Mouse (Mus musculus) brain, embryonic 14.5 days (tissue): ENCODE data around the gene Prkcz.

Source experiments
- CTCF ChIP-seq: fragments of 200-500 bp; IDR thresholded peaks from 2 replicates; pipeline ENCODE4 v1.5.1; 2012; ENCODE audit warnings: inconsistent platforms, mild to moderate bottlenecking, moderate library complexity, borderline replicate concordance; ENCODE audit not compliant: insufficient read depth, insufficient read length; ENCODE audit errors: extremely low read depth
- POLR2A ChIP-seq: fragments of 200-500 bp; IDR thresholded peaks from 2 replicates; pipeline ENCODE4 v1.6.1; 2012; ENCODE audit warnings: mild to moderate bottlenecking, inconsistent platforms, borderline replicate concordance; ENCODE audit not compliant: poor library complexity, insufficient read depth, insufficient read length, severe bottlenecking; ENCODE audit errors: extremely low read depth

- TF ChIP-seq POLR2A (no peak), CTCF (no peak)
These were observed 73.4 kb downstream of the Prkcz start for GRCm38 (mm10) chr4:155287713-155288112.
